Mouse (Mus musculus) kidney, embryonic 15.5 days (tissue): ENCODE measurements at regions not wholly inside any gene's neighbourhood (a gene's known extent, or its start where the extent isn't known, plus 50 kb on each side); places are given as distances from the start of the nearest gene placed in this dataset.

ENCODE experiments used
- ATAC-seq: fragments of 200-750 bp; cut with Nextera tagmentation; replicated peaks from 2 replicates; pipeline ENCODE4 v1.8.0; 2017; ENCODE audit warnings: moderate TSS enrichment; ENCODE audit not compliant: low FRiP score
- H3K27ac ChIP-seq: fragments of 300-500 bp; sonication (generic); 2 replicates; pipeline ENCODE4 v1.5.1; 2015; ENCODE audit warnings: mild to moderate bottlenecking, inconsistent platforms
- H3K27me3 ChIP-seq: fragments of 300-500 bp; sonication (generic); 2 replicates; pipeline ENCODE4 v1.6.1; 2015; ENCODE audit warnings: inconsistent platforms
- H3K36me3 ChIP-seq: fragments of 300-500 bp; sonication (generic); 2 replicates; pipeline ENCODE4 v1.6.1; 2015; ENCODE audit warnings: inconsistent platforms
- H3K4me1 ChIP-seq: fragments of 300-500 bp; sonication (generic); 2 replicates; pipeline ENCODE4 v1.6.1; 2015; ENCODE audit warnings: inconsistent platforms
- H3K4me2 ChIP-seq: fragments of 300-500 bp; sonication (generic); 2 replicates; pipeline ENCODE4 v1.6.1; 2015; ENCODE audit warnings: moderate library complexity, mild to moderate bottlenecking, inconsistent platforms
- H3K4me3 ChIP-seq: fragments of 300-500 bp; sonication (generic); replicated peaks from 2 replicates; pipeline ENCODE4 v1.5.1; 2015; ENCODE audit warnings: mild to moderate bottlenecking, inconsistent platforms
- H3K9ac ChIP-seq: fragments of 300-500 bp; sonication (generic); 2 replicates; pipeline ENCODE4 v1.6.1; 2015; ENCODE audit warnings: mild to moderate bottlenecking, inconsistent platforms
- H3K9me3 ChIP-seq: fragments of 300-500 bp; sonication (generic); replicated peaks from 2 replicates; pipeline ENCODE4 v1.6.1; 2016; ENCODE audit warnings: inconsistent platforms
- WGBS: fragments of 180-500 bp; shearing (Covaris S2); methylation state at CpG from one replicate; pipeline ENCODE4 v1.1.7; 2015; ENCODE audit warnings: mixed read lengths; 5-methylcytosine and 5-hydroxymethylcytosine counted together

DNA sequence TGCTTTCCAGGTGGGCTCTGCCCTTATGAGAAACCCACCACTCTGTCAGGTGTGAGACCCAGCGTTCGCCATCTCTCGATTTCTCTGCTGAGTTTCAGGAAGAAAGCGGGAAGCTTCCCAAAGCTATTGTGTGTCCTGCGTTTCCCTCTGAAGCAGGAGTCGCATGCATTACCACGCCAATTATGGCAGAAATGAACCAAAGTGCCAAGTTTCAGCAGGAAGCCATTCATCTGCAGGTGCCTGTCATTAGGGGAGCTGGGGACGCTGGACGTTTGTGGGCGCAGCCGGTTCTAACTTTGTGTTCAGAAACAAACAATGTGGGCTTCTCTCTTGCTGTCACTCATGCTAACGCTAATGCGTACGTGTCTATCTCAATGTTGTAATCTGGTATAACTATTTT, 91.3 kb upstream of the Card11 start:
- Histone ChIP-seq H3K9me3 (no peaks in the 10 kb centered on the region), H3K4me1 (no peaks in the 10 kb centered on the region), H3K9ac (no peak overlapping the region), H3K27me3 (no peaks in the 10 kb centered on the region; the same call in 1 of the 2 replicates), H3K36me3 (no peaks in the 10 kb centered on the region), H3K4me2 (no peak overlapping the region), H3K4me3 (no peak overlapping the region), H3K27ac (no peak overlapping the region)
- no peak for ATAC-seq
- 76% methylated on average over 14 of the region's 14 CpGs for WGBS

DNA sequence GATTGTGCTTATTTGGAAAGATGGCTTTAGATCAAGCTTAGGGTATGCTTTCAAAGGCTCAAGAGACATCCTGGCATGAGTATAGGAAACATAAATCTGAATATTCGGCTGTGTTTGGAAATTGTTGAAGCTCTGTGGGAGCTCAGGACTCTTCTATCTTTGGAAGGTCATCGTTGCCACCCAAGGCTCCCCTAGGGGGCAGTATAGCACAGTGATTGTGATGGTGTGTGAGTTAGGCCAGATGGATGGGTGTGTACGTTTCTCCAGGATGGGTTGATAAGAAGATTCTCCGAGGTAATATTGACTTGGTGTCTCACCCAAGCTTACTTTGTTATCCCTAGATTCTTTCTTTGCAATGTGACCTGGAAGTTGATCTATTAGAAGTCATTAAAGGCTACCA, 93.3 kb upstream of the Card11 start:
- H3K4me2 ChIP-seq = no peak overlapping the region
- no peaks in the 10 kb centered on the region for H3K9me3 ChIP-seq
- H3K36me3 ChIP-seq = no peaks in the 10 kb centered on the region
- H3K27ac ChIP-seq = no peak overlapping the region
- H3K9ac ChIP-seq = no peak overlapping the region
- no peaks in the 10 kb centered on the region; the same call in 1 of the 2 replicates for H3K27me3 ChIP-seq
- H3K4me1 ChIP-seq = no peaks in the 10 kb centered on the region
- 52% methylated on average over 4 of the region's 4 CpGs for WGBS
- no peak for ATAC-seq
- no peak overlapping the region for H3K4me3 ChIP-seq

DNA sequence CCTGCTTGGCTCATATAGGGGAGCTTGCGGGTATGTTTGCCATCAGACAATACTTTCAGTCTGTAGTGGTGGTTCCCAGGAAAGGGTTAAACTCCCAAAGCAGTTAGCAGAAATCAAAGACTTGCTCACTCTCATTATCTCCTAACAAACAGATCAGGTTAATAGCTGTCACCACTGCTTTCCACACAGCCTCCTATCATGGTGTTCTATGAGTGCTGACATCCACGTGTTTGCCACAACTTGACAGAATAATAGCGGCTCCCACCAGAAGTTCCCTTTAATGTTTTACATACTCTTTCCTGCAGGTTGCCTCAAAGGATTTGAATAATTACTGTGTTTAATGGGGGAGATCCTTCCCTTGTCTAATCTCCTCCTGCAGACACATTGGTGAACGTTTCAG, 97.5 kb upstream of the Card11 start:
- H3K9me3 ChIP-seq = no peaks in the 10 kb centered on the region
- H3K9ac ChIP-seq = no peak overlapping the region
- H3K4me1 ChIP-seq = peaks cover 6% of the 10 kb centered on the region
- no peak overlapping the region for H3K4me3 ChIP-seq
- no peaks in the 10 kb centered on the region for H3K36me3 ChIP-seq
- no peak for ATAC-seq
- H3K27ac ChIP-seq = no peak overlapping the region
- no peaks in the 10 kb centered on the region for H3K27me3 ChIP-seq
- H3K4me2 ChIP-seq = no peak overlapping the region
- WGBS = 40% methylated on average over 4 of the region's 4 CpGs

DNA sequence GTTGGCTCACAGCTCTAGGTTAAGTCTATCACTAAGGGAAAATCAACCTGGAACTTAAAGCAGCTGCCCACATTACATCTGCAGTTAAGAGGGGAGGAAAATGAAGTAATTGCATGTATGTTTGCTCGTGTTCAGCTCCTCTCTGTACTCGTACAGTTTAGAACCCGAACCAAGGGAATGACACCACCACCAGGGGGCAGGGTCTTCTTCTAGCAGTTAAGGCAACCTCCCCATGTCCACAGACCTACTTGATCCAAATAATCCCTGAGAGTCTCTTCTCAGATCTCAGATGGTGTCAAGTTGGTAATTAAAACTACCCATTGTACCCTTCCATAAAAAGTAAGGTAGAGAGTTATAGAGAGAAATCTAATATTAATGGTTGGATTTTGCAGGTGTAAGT, 111.3 kb upstream of the Card11 start:
- no peak for ATAC-seq
- H3K9ac ChIP-seq = no peak overlapping the region
- H3K4me3 ChIP-seq = no peak overlapping the region
- H3K27me3 ChIP-seq = no peaks in the 10 kb centered on the region
- H3K36me3 ChIP-seq = no peaks in the 10 kb centered on the region
- H3K9me3 ChIP-seq = no peaks in the 10 kb centered on the region
- no peak overlapping the region for H3K27ac ChIP-seq
- 94% methylated on average over 3 of the region's 3 CpGs for WGBS
- peaks cover 16% of the 10 kb centered on the region for H3K4me1 ChIP-seq
- H3K4me2 ChIP-seq = no peak overlapping the region

DNA sequence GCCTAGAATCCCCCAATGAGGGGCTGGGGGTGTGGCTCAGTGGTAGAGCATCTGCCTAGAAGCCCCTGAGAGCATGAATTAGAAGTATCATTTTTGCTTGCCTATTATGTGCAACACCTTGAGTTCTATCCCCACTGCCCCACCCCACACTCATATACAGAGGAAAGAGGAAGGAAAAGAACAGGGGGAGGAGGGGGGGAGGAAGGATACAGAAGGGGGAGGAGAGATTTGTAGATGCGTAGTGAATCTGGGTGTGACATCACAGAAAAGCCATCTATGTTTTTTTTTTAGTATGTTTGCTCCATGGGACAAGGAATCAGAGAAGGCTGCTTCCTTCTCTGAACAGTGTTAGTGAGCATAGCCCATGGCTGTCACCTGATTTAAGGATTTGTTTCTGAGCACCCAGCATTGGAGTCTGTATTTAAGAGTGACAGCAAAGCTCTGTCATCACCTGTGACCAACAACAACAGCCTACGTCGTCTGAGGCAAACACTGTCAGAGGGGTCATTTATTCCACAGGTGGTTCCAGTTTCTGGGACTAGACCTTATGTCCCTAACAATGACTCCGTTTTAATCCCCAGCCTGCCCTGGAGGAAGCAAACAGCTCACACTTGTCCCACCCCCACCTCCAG, 115.0 kb upstream of the Card11 start:
- Histone ChIP-seq H3K27me3 (no peaks in the 10 kb centered on the region), H3K27ac (no peak overlapping the region), H3K4me2 (no peak overlapping the region; the same call in 1 of the 2 replicates), H3K4me3 (no peak overlapping the region), H3K9ac (no peak overlapping the region), H3K9me3 (no peaks in the 10 kb centered on the region), H3K4me1 (peaks cover 9% of the 10 kb centered on the region), H3K36me3 (no peaks in the 10 kb centered on the region)
- 37% methylated on average over 4 of the region's 4 CpGs for WGBS
- ATAC-seq = no peak

DNA sequence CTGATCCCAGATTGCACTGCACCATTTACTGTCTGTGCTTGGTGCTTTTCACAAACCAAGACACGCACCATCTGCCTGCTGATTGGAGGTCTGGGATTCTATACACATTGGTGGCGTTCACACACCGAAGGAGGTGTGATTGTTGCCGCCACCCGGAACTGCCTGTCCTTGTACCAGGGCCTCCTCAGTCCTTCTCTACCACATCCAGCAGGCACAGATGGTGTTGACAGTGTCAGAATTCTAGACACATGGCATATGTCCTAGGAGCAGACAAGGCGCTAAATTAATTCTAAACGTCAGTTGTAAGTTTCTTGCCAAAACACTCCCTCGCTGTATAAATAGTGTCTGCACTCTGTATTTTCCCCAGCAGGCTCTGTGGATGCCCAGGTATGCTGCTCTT, 115.6 kb upstream of the Card11 start:
- H3K27ac ChIP-seq = no peak overlapping the region

DNA sequence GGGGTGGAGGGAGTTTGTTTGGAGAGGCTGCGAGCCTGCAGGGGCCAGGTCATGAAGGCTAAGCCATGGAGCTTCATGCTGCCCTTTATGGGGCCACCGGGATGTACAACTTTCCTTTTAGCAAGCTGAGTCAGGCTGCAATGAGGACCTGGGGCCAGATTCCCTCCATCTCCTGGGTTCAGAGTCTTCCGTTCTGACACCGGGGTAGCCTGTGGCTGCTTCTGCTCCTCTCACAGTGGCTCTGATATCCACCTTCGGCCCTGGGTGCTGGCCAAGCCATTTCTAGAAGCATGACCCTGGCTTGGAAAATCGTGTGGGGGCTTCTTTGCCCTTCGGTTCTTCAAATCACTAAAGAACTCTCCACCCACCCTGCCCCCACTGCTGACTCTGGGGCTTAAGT, 115.4 kb upstream of the Sdk1 start:
- Histone ChIP-seq H3K4me3 (no peak overlapping the region), H3K4me1 (no peaks in the 10 kb centered on the region), H3K36me3 (no peaks in the 10 kb centered on the region), H3K9me3 (no peaks in the 10 kb centered on the region), H3K9ac (no peak overlapping the region), H3K27ac (no peak overlapping the region), H3K27me3 (no peaks in the 10 kb centered on the region), H3K4me2 (no peak overlapping the region)
- ATAC-seq = no peak
- WGBS = 82% methylated on average over 7 of the region's 7 CpGs

More for the DNA sequence above, 115.6 kb upstream of the Card11 start:
- Histone ChIP-seq H3K9me3 (no peaks in the 10 kb centered on the region), H3K36me3 (no peaks in the 10 kb centered on the region), H3K4me2 (no peak overlapping the region; the same call in 1 of the 2 replicates), H3K4me3 (no peak overlapping the region), H3K4me1 (peaks cover 9% of the 10 kb centered on the region), H3K9ac (no peak overlapping the region), H3K27me3 (no peaks in the 10 kb centered on the region)
- ATAC-seq = no peak
- 32% methylated on average over 8 of the region's 8 CpGs for WGBS

DNA sequence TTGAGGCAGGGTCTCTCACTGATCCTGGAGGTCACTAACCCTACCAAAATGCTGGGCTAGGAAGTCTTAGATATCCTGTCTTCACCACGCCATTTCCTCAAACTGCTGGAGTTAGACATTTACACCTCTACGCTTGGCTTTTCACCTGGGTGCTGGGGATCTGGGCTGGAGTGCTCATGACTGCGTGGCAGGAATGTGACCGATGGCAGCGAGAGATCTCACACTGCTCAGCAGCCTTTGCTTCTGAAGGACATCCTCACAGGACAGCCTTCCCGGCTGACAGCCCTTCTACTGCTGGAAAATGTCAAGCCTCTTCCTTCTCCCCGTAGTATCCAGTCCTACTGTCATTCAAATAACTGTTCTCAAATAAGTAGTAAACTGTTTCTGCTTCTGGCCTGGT, 114.8 kb upstream of the Sdk1 start:
- Histone ChIP-seq H3K27me3 (no peaks in the 10 kb centered on the region), H3K4me3 (no peak overlapping the region), H3K9me3 (no peaks in the 10 kb centered on the region), H3K4me2 (no peak overlapping the region), H3K4me1 (peaks cover 3% of the 10 kb centered on the region), H3K36me3 (no peaks in the 10 kb centered on the region), H3K9ac (no peak overlapping the region), H3K27ac (no peak overlapping the region)
- 84% methylated on average over 7 of the region's 7 CpGs for WGBS
- ATAC-seq = no peak

DNA sequence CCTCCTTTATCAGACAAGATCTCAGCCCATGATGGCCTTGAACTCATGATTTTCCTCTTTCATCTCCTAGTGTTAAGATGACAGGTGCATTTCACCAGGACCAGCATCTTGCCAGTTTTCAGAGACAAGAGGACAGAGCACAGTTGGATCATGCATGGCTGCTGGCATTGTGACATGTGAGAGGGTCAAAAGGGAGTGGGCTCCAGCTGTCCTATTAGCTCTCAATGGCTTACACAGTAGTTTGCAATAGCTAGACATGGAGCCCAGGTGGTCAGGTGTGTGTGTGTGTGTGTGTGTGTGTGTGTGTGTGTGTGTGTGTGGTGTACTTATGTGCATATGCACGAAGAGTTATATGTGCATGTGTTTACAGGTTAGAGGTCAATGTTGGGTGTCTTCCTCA, 110.3 kb upstream of the Sdk1 start:
- Histone ChIP-seq H3K27me3 (no peaks in the 10 kb centered on the region), H3K4me2 (no peak overlapping the region), H3K9me3 (no peaks in the 10 kb centered on the region), H3K9ac (no peak overlapping the region), H3K27ac (no peak overlapping the region), H3K4me1 (peaks cover 23% of the 10 kb centered on the region), H3K4me3 (no peak overlapping the region), H3K36me3 (no peaks in the 10 kb centered on the region)
- 67% methylated on average over 1 of the region's 1 CpGs for WGBS
- ATAC-seq = no peak

DNA sequence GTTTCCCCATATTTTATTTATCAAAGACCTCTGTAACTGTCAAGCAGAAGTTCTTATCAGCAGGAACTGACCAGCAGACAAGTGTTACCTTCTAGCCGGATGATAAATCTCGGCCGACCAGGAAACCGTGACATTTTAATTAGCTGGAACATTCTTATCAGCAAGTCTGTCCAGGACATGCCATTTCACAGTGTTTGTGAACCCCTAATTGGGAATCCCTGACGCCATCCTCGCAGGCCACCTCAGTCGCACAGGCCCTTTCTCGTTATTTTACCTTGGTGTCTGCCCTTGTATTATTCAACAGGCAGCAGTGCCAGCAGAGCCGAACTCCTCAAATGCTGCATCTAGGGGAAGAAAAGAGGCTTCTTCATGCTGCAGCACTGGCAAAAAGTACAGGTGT, 109.4 kb upstream of the Sdk1 start:
- WGBS = 15% methylated on average over 9 of the region's 9 CpGs
- Histone ChIP-seq H3K4me2 (no peak overlapping the region), H3K4me3 (no peak overlapping the region), H3K27ac (no peak overlapping the region), H3K4me1 (peaks cover 30% of the 10 kb centered on the region), H3K9me3 (no peaks in the 10 kb centered on the region), H3K27me3 (no peaks in the 10 kb centered on the region), H3K36me3 (no peaks in the 10 kb centered on the region), H3K9ac (no peak overlapping the region)
- no peak for ATAC-seq

DNA sequence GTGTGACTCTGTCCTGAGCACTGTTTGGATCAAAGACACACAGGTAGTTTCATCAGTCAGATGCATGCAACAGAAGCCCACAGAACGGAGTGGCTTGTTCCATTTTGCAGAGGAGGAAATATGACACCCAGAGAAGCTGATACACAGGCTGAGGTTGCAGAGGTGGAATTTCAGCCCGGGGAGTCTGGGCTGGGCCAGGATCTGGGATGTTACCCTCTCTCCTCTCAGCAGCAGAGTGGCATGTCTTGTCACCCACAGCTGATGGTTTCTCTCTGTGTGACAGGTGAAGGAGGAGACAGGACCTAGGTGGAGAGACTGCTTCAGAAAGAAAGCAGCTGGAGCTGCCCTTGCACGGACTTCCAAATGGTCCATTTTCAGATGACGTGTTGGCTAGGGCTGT, 105.1 kb upstream of the Sdk1 start:
- Histone ChIP-seq H3K4me3 (no peak overlapping the region), H3K36me3 (no peaks in the 10 kb centered on the region), H3K4me1 (peaks cover 50% of the 10 kb centered on the region), H3K27ac (no peak overlapping the region), H3K4me2 (no peak overlapping the region), H3K27me3 (no peaks in the 10 kb centered on the region), H3K9ac (no peak overlapping the region), H3K9me3 (no peaks in the 10 kb centered on the region)
- 0 out of 2 replicates have a peak, but pooled peaks have one; percentile 29 for ATAC-seq
- 14% methylated on average over 4 of the region's 4 CpGs for WGBS

DNA sequence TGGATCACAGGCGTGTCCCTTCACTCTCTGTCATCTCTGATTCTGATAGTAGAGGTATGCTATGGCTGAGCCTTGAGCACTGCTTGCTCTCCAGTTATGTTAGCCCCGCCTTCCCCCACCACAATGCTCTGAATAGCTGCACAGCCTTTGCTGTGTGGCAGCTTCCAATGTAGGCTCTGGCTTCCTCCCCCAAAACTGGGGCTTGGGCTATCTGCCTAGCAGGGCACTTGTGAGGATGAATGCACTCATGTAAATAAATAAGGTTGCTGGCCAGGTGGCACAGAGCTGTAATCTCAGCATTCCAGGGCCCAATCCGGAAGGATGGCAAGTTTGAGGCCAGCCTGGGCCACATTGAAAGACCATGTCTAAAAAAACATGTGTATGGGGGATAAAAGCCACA, 103.6 kb upstream of the Sdk1 start:
- Histone ChIP-seq H3K36me3 (no peaks in the 10 kb centered on the region), H3K4me1 (peaks cover 39% of the 10 kb centered on the region), H3K4me2 (no peak overlapping the region), H3K27ac (peak overlapping the region; percentile 56; the same call in 1 of the 2 replicates), H3K4me3 (no peak overlapping the region), H3K27me3 (no peaks in the 10 kb centered on the region), H3K9ac (no peak overlapping the region), H3K9me3 (no peaks in the 10 kb centered on the region)
- no peak for ATAC-seq
- 85% methylated on average over 3 of the region's 3 CpGs for WGBS

DNA sequence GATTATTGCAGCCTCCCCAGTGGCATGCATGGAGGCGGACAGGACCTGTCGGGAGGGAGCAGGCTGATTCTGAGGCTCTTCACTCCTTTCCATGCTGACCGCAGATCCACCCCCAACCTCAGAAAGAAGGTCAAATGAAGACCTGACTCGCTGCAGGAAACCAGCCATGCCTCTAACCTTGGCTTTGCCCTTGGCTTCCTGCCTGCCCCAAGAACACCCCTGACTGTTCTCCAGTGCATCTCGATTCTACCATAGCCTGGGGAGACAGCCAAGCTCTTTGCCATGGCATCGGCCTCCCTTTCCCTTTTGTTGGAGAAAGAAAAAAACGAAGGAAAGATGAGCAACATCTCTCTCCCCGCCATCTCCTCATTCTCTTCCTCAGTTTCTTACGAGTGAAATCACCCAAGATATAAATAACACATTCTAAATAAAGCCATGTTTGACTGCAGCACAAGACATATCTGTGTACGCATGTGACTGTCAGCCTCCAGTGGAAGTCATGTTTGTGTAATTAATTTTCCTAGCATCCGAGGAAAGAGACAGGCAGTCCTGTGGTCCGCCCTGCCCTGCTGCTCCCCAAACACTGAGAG, 102.4 kb upstream of the Sdk1 start:
- Histone ChIP-seq H3K4me3 (no peak overlapping the region), H3K9me3 (no peaks in the 10 kb centered on the region), H3K36me3 (no peaks in the 10 kb centered on the region), H3K9ac (no peak overlapping the region), H3K4me1 (peaks cover 39% of the 10 kb centered on the region), H3K27ac (no peak overlapping the region), H3K27me3 (no peaks in the 10 kb centered on the region), H3K4me2 (0 out of 2 replicates have a peak overlapping the region, but pooled peaks have one; percentile 12)
- no peak for ATAC-seq
- WGBS = 46% methylated on average over 12 of the region's 12 CpGs
